Mouse (Mus musculus): ENCODE data around the gene Apbb2.
A peak's percentile ranks its signal among the peaks of the same experiment; 100 is the strongest.

The Apbb2 gene

GRCm38 (mm10) chr5:66618597-66618996 lies at the start of gene Apbb2:
Apbb2 (minus strand) TSS chr5:66618784.
- peak; percentile 69 for ATAC-seq (ENCODE audit: low TSS enrichment)

GRCm38 (mm10) chr5:66654220-66654619 lies 35.6 kb upstream of the Apbb2 start:
- peak; percentile 55; the same call in 1 of the 2 replicates for ATAC-seq (ENCODE audit: low TSS enrichment)

- ATAC-seq (ENCODE audit: low TSS enrichment) = no peak
These were observed 28.9 kb upstream of the Apbb2 start for GRCm38 (mm10) chr5:66647504-66647903.

- no peak for ATAC-seq (ENCODE audit: low TSS enrichment)
These were observed 24.7 kb upstream of the Apbb2 start for GRCm38 (mm10) chr5:66643260-66643659.

- ATAC-seq (ENCODE audit: low TSS enrichment) = no peak
These were observed 23.6 kb upstream of the Apbb2 start for GRCm38 (mm10) chr5:66642156-66642555.

GRCm38 (mm10) chr5:66635459-66636079 lies 17.0 kb upstream of the Apbb2 start:
- no peak for ATAC-seq (ENCODE audit: low TSS enrichment)

- no peak for ATAC-seq (ENCODE audit: low TSS enrichment)
These were observed 9.2 kb upstream of the Apbb2 start for GRCm38 (mm10) chr5:66627805-66628204.

GRCm38 (mm10) chr5:66620191-66620625 lies 1.6 kb upstream of the Apbb2 start:
- peak; percentile 74 for ATAC-seq (ENCODE audit: low TSS enrichment)

GRCm38 (mm10) chr5:66619675-66620074 lies 1.1 kb upstream of the Apbb2 start:
- ATAC-seq (ENCODE audit: low TSS enrichment) = no peak

GRCm38 (mm10) chr5:66619195-66619594 lies 611 bp upstream of the Apbb2 start:
- ATAC-seq (ENCODE audit: low TSS enrichment) = no peak

GRCm38 (mm10) chr5:66617921-66618460 lies 593 bp downstream of the Apbb2 start:
- peak; percentile 14; the same call in 1 of the 2 replicates for ATAC-seq (ENCODE audit: low TSS enrichment)

- no peak for ATAC-seq (ENCODE audit: low TSS enrichment)
These were observed 3.6 kb downstream of the Apbb2 start for GRCm38 (mm10) chr5:66614940-66615339.

GRCm38 (mm10) chr5:66613725-66614124 lies 4.9 kb downstream of the Apbb2 start:
- peak; percentile 32 for ATAC-seq (ENCODE audit: low TSS enrichment)

- no peak for ATAC-seq (ENCODE audit: low TSS enrichment)
These were observed 5.6 kb downstream of the Apbb2 start for GRCm38 (mm10) chr5:66612964-66613363.

GRCm38 (mm10) chr5:66611851-66612250 lies 6.7 kb downstream of the Apbb2 start:
- no peak for ATAC-seq (ENCODE audit: low TSS enrichment)

GRCm38 (mm10) chr5:66611361-66611760 lies 7.2 kb downstream of the Apbb2 start:
- no peak for ATAC-seq (ENCODE audit: low TSS enrichment)

- peak; percentile 15; the same call in 1 of the 2 replicates for ATAC-seq (ENCODE audit: low TSS enrichment)
These were observed 8.3 kb downstream of the Apbb2 start for GRCm38 (mm10) chr5:66610270-66610669.

- peak; percentile 64 for ATAC-seq (ENCODE audit: low TSS enrichment)
These were observed 9.3 kb downstream of the Apbb2 start for GRCm38 (mm10) chr5:66609306-66609705.

GRCm38 (mm10) chr5:66607801-66608200 lies 10.8 kb downstream of the Apbb2 start:
- no peak for ATAC-seq (ENCODE audit: low TSS enrichment)

GRCm38 (mm10) chr5:66607201-66607600 lies 11.4 kb downstream of the Apbb2 start:
- ATAC-seq (ENCODE audit: low TSS enrichment) = no peak

- peak; percentile 17 for ATAC-seq (ENCODE audit: low TSS enrichment)
These were observed 12.9 kb downstream of the Apbb2 start for GRCm38 (mm10) chr5:66605636-66606035.

GRCm38 (mm10) chr5:66604423-66604822 lies 14.2 kb downstream of the Apbb2 start:
- no peak for ATAC-seq (ENCODE audit: low TSS enrichment)

- ATAC-seq (ENCODE audit: low TSS enrichment) = no peak
These were observed 14.8 kb downstream of the Apbb2 start for GRCm38 (mm10) chr5:66603746-66604145.

- no peak for ATAC-seq (ENCODE audit: low TSS enrichment)
These were observed 15.4 kb downstream of the Apbb2 start for GRCm38 (mm10) chr5:66603223-66603622.

Measured in frontal cortex, adult (tissue).